Mouse (Mus musculus) CH12.LX (cell line): ENCODE measurements around the gene Mgat4e.

Experiments used
- CTCF ChIP-seq, 2 experiments: IDR thresholded peaks in 1 of 2; conservative IDR thresholded peaks in 1 of 2; 2 replicates each; pipeline ENCODE4 v1.5.1; 2011 to 2012; ENCODE audit warnings: low read depth in 2 of 2, low read length in 2 of 2, improper control_type of control experiment in 1 of 2, inconsistent platforms in 1 of 2, mild to moderate bottlenecking in 1 of 2, moderate library complexity in 1 of 2
- EP300 ChIP-seq: IDR thresholded peaks from 2 replicates; pipeline ENCODE4 v1.6.1; 2011; ENCODE audit warnings: low read length, improper control_type of control experiment
- GABPA ChIP-seq: IDR thresholded peaks from 2 replicates; pipeline ENCODE4 v1.6.1; 2012; ENCODE audit warnings: low read depth, low read length, improper control_type of control experiment, inconsistent platforms; ENCODE audit not compliant: insufficient replicate concordance
- HCFC1 ChIP-seq: IDR thresholded peaks from 2 replicates; pipeline ENCODE4 v1.6.1; 2012; ENCODE audit warnings: low read depth, mild to moderate bottlenecking, inconsistent platforms, low read length, improper control_type of control experiment
- MAFK ChIP-seq: IDR thresholded peaks from 2 replicates; pipeline ENCODE4 v1.6.1; 2011; ENCODE audit warnings: low read length, improper control_type of control experiment; ENCODE audit not compliant: insufficient replicate concordance
- POLR2A ChIP-seq: IDR thresholded peaks from 2 replicates; pipeline ENCODE4 v1.6.1; 2011; ENCODE audit warnings: low read depth, mild to moderate bottlenecking, improper control_type of control experiment, low read length
- RCOR1 ChIP-seq: conservative IDR thresholded peaks from 2 replicates; pipeline ENCODE4 v1.6.1; 2012; ENCODE audit warnings: low read depth, mild to moderate bottlenecking, inconsistent platforms, low read length, improper control_type of control experiment
- SMC3 ChIP-seq: IDR thresholded peaks from 2 replicates; pipeline ENCODE4 v1.6.1; 2011; ENCODE audit warnings: low read depth, low read length, improper control_type of control experiment

- TF ChIP-seq CTCF (conservative IDR thresholded peaks at IDR 0.05 in 1 of 2, IDR thresholded peaks at IDR 0.05 in 1 of 2; ENCODE audit: low read depth in 2 of 2, low read length in 2 of 2) (no peak), MAFK (no peak), SMC3 (no peak), GABPA (no peak), RCOR1 (no peak), EP300 (no peak), POLR2A (no peak), HCFC1 (no peak)
Measured at GRCm38 (mm10) chr1:134526752-134527151, 22.7 kb downstream of the Mgat4e start.
